In the genomic region with DNA sequence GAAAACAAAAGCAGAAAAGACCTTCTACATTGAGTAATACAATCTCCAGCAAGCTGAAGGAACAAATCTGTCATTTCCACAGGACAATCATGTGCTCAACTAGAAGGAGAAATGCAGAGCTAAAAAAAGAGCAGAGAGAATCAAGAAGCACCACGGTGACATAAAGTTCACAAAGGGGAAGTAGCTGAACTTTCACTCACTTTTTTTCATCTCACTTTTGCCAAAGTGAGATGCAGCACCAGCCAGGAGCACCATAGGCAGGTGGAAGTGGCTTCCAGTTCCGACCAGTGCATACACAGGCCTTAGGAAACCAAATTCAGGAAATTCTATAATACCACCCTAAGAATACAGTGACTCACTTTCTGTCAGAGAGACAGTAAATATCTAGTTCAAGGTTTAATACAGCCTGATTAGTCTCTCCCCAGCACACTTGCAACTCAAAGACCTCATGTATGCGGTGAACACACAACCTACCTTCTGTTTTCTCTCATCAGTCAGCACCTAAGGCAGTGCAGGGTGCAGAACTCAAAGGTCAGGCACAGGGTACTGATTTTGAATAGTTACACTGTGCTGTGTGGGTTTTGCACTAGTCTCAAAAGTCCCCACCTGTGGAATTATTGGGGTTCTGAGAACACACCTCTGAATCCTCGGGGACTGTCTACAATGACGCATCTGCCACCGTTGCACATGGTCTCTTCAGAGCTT, we compare ENCODE assay signal across 11 mouse cellular contexts.
DNase-seq lines count a peak whose midpoint lies in the region; ATAC-seq lines count a peak whose summit lies in the region.
"Had no signal": no experiment of that assay in that cellular context is flagged by ENCODE, and none has a peak within 500 bp of the region (broad histone marks: within the 10 kb centered on the region; RNA-seq: fewer than 3 reads in every experiment).

No protein-coding gene starts in this region.

- H3K4me2 ChIP-seq in liver, embryonic 15.5 days: no peak overlapping the region
- no peak overlapping the region for H3K4me2 ChIP-seq in liver, embryonic 12.5 days
- H3K4me2 ChIP-seq in embryonic facial prominence, embryonic 14.5 days (ENCODE audit: low read depth, low read length): no peak overlapping the region
- H3K4me2 ChIP-seq in intestine, embryonic 15.5 days (replicated peaks): peak overlapping the region; percentile 29; the same call in 1 of the 2 replicates
- H3K4me2 ChIP-seq: hindbrain, embryonic 14.5 days had no signal

- 42% methylated on average over 6 of the region's 6 CpGs for WGBS in liver, embryonic 15.5 days (ENCODE audit: insufficient replicate concordance)
- 65% methylated on average over 6 of the region's 6 CpGs for WGBS in liver, embryonic 12.5 days (ENCODE audit: insufficient replicate concordance)
- 79% methylated on average over 6 of the region's 6 CpGs for WGBS in embryonic facial prominence, embryonic 14.5 days
- 51% methylated on average over 6 of the region's 6 CpGs for WGBS in intestine, embryonic 15.5 days

- no peak for DNase-seq in embryonic facial prominence, embryonic 14.5 days (ENCODE audit: low spot score)
- DNase-seq in splenic B cell, adult 2 months (ENCODE audit: low read depth, low spot score): peak; percentile 58
- no peak for DNase-seq in layer of hippocampus, adult 9-10 months (ENCODE audit: low spot score)
- DNase-seq in left cerebral cortex, postnatal 36 days (ENCODE audit: low spot score in 2 of 2): no peak
- DNase-seq: cerebellum, adult 11 months had no signal

- no peak overlapping the region for H3K27ac ChIP-seq in liver, embryonic 15.5 days (replicated peaks)
- no peak overlapping the region for H3K27ac ChIP-seq in liver, embryonic 12.5 days
- 0 out of 2 replicates have a peak overlapping the region, but pooled peaks have one; percentile 30 for H3K27ac ChIP-seq in embryonic facial prominence, embryonic 14.5 days (replicated peaks; ENCODE audit: low read depth, low read length)
- H3K27ac ChIP-seq in intestine, embryonic 15.5 days: peak overlapping the region; percentile 42
- H3K27ac ChIP-seq: hindbrain, embryonic 14.5 days; kidney, postnatal 0 days had no signal

- H3K27me3 ChIP-seq in liver, embryonic 15.5 days: no peaks in the 10 kb centered on the region
- no peaks in the 10 kb centered on the region for H3K27me3 ChIP-seq in liver, embryonic 12.5 days (replicated peaks)
- H3K27me3 ChIP-seq in embryonic facial prominence, embryonic 14.5 days (replicated peaks; ENCODE audit: control insufficient read depth, insufficient read depth, low read length): no peaks in the 10 kb centered on the region
- H3K27me3 ChIP-seq in intestine, embryonic 15.5 days (replicated peaks): no peaks in the 10 kb centered on the region
- no peaks in the 10 kb centered on the region for H3K27me3 ChIP-seq in splenic B cell, adult 2 months (ENCODE audit: control insufficient read depth, insufficient read depth, low read length, poor library complexity, severe bottlenecking)

- no peaks in the 10 kb centered on the region for H3K9me3 ChIP-seq in liver, embryonic 15.5 days (replicated peaks)
- H3K9me3 ChIP-seq in liver, embryonic 12.5 days (replicated peaks): no peaks in the 10 kb centered on the region
- H3K9me3 ChIP-seq in embryonic facial prominence, embryonic 14.5 days (ENCODE audit: control insufficient read depth, low read length): no peaks in the 10 kb centered on the region
- H3K9me3 ChIP-seq in intestine, embryonic 15.5 days: no peaks in the 10 kb centered on the region
- H3K9me3 ChIP-seq: megakaryocyte, embryonic 14.5 days had no signal

- peak; percentile 31; the same call in 1 of the 2 replicates for ATAC-seq in liver, embryonic 15.5 days (ENCODE audit: insufficient read depth)
- ATAC-seq in liver, embryonic 12.5 days: no peak
- no peak for ATAC-seq in embryonic facial prominence, embryonic 14.5 days (ENCODE audit: low read depth)
- peak; percentile 33 for ATAC-seq in intestine, embryonic 15.5 days

- no peak overlapping the region for H3K9ac ChIP-seq in liver, embryonic 15.5 days
- H3K9ac ChIP-seq in liver, embryonic 12.5 days: no peak overlapping the region
- no peak overlapping the region for H3K9ac ChIP-seq in embryonic facial prominence, embryonic 14.5 days (ENCODE audit: low read depth, low read length)
- no peak overlapping the region for H3K9ac ChIP-seq in intestine, embryonic 15.5 days
- H3K9ac ChIP-seq: hindbrain, embryonic 14.5 days had no signal

- H3K36me3 ChIP-seq in liver, embryonic 15.5 days (replicated peaks): no peaks in the 10 kb centered on the region
- no peaks in the 10 kb centered on the region for H3K36me3 ChIP-seq in liver, embryonic 12.5 days
- no peaks in the 10 kb centered on the region for H3K36me3 ChIP-seq in embryonic facial prominence, embryonic 14.5 days (ENCODE audit: control insufficient read depth, insufficient read depth, low read length)
- H3K36me3 ChIP-seq in intestine, embryonic 15.5 days: no peaks in the 10 kb centered on the region
- H3K36me3 ChIP-seq in splenic B cell, adult 2 months (ENCODE audit: control insufficient read depth, insufficient read depth, low read length, poor library complexity, severe bottlenecking): no peaks in the 10 kb centered on the region

- no peak overlapping the region for H3K4me3 ChIP-seq in liver, embryonic 15.5 days (replicated peaks)
- no peak overlapping the region for H3K4me3 ChIP-seq in liver, embryonic 12.5 days
- no peak overlapping the region for H3K4me3 ChIP-seq in embryonic facial prominence, embryonic 14.5 days (ENCODE audit: low read depth, low read length)
- H3K4me3 ChIP-seq in intestine, embryonic 15.5 days (replicated peaks): no peak overlapping the region
- H3K4me3 ChIP-seq: megakaryocyte, embryonic 14.5 days had no signal

- intact Hi-C loops in left cerebral cortex, postnatal 36 days (cut with DNase I): no loop called here

- peaks cover 32% of the 10 kb centered on the region for H3K4me1 ChIP-seq in liver, embryonic 15.5 days (replicated peaks)
- peaks cover 32% of the 10 kb centered on the region for H3K4me1 ChIP-seq in liver, embryonic 12.5 days
- H3K4me1 ChIP-seq in embryonic facial prominence, embryonic 14.5 days (ENCODE audit: control insufficient read depth, insufficient read depth, low read length): peaks cover 4% of the 10 kb centered on the region; the same call in 1 of the 2 replicates
- peaks cover 14% of the 10 kb centered on the region for H3K4me1 ChIP-seq in intestine, embryonic 15.5 days (replicated peaks)

Comparison
In these comparisons a context has a peak if more than half of its experiments do, and no peak if none do; other contexts are left out.
1. ATAC-seq: peak in liver, embryonic 15.5 days (single experiment) and intestine, embryonic 15.5 days (single experiment); none in liver, embryonic 12.5 days (single experiment) and embryonic facial prominence, embryonic 14.5 days (single experiment).
2. H3K27ac ChIP-seq: peak in embryonic facial prominence, embryonic 14.5 days (single experiment) and intestine, embryonic 15.5 days (single experiment); none in liver, embryonic 15.5 days (single experiment) and liver, embryonic 12.5 days (single experiment).